Mouse (Mus musculus): Measurements from ENCODE around the gene Srsf3. TPM values are rescaled to one million over a fixed set of nuclear protein-coding genes. Genes with fewer than 3 reads are reported as not detected.

The Srsf3 gene
- polyA plus RNA-seq (2014; fragmentation: Nextera tagmentation; extraction: Ambion mirVana), result 716 and 730 TPM in 2 replicates

- Histone ChIP-seq H3K36me3 (ENCODE audit: insufficient read depth) (peaks cover 29% of the 10 kb centered on the region), H3K27me3 (ENCODE audit: insufficient read depth, low read length) (no peaks in the 10 kb centered on the region), H3K4me3 (ENCODE audit: low read depth, low read length) (peak within 1 kb of the TSS; percentile 76), H3K4me1 (ENCODE audit: insufficient read depth) (0 out of 2 replicates have a peak, but pooled peaks cover 3% of the 10 kb centered on the region), H3K27ac (ENCODE audit: low read depth) (peak within 1 kb of the TSS; percentile 99), H3K4me2 (peak within 1 kb of the TSS; percentile 95), H3K9ac (peak within 1 kb of the TSS; percentile 99), H3K9me3 (ENCODE audit: low read depth, low read length) (no peaks in the 10 kb centered on the region)
- TF ChIP-seq CTCF (IDR thresholded peaks at IDR 0.05; ENCODE audit: low read depth), result no peak
- peak; percentile 95 for ATAC-seq (ENCODE audit: insufficient read depth)
- WGBS, result under 1% methylated on average over 77 of the region's 77 CpGs
- peak; percentile 100 for DNase-seq
Measured at GRCm38 (mm10) chr17:29032274-29033069, at the start of gene Srsf3. TSS of gene Srsf3 (plus strand) at chr17:29032628.

GRCm38 (mm10) chr17:28984724-28985420, 47.6 kb upstream of the Srsf3 start:
- H3K4me1 ChIP-seq (ENCODE audit: insufficient read depth), result no peaks in the 10 kb centered on the region
- no peak overlapping the region for H3K9ac ChIP-seq
- ATAC-seq (ENCODE audit: insufficient read depth) (no peak), DNase-seq (no peak)
- H3K4me2 ChIP-seq, result no peak overlapping the region
- no peak overlapping the region for H3K27ac ChIP-seq (ENCODE audit: low read depth)
- no peak for TF ChIP-seq CTCF (IDR thresholded peaks at IDR 0.05; ENCODE audit: low read depth)
- 81% methylated on average over 1 of the region's 1 CpGs for WGBS
- H3K27me3 ChIP-seq (ENCODE audit: insufficient read depth, low read length), result no peaks in the 10 kb centered on the region
- no peak overlapping the region for H3K4me3 ChIP-seq (ENCODE audit: low read depth, low read length)
- no peaks in the 10 kb centered on the region for H3K9me3 ChIP-seq (ENCODE audit: low read depth, low read length)
- H3K36me3 ChIP-seq (ENCODE audit: insufficient read depth), result peaks cover 93% of the 10 kb centered on the region

GRCm38 (mm10) chr17:28986833-28987232, 45.6 kb upstream of the Srsf3 start:
- DNase-seq (peak; percentile 64), ATAC-seq (ENCODE audit: insufficient read depth) (no peak)
- Histone ChIP-seq H3K27me3 (ENCODE audit: insufficient read depth, low read length) (no peaks in the 10 kb centered on the region), H3K4me1 (ENCODE audit: insufficient read depth) (peaks cover 3% of the 10 kb centered on the region; the same call in 1 of the 2 replicates), H3K4me3 (ENCODE audit: low read depth, low read length) (no peak overlapping the region), H3K4me2 (no peak overlapping the region), H3K9ac (no peak overlapping the region), H3K9me3 (ENCODE audit: low read depth, low read length) (no peaks in the 10 kb centered on the region), H3K27ac (ENCODE audit: low read depth) (no peak overlapping the region), H3K36me3 (ENCODE audit: insufficient read depth) (peaks cover 98% of the 10 kb centered on the region)
- TF ChIP-seq CTCF (IDR thresholded peaks at IDR 0.05; ENCODE audit: low read depth), result peak; percentile 64

- peak; percentile 85 for TF ChIP-seq CTCF (IDR thresholded peaks at IDR 0.05; ENCODE audit: low read depth)
Measured at GRCm38 (mm10) chr17:28987713-28988112, 44.7 kb upstream of the Srsf3 start.

GRCm38 (mm10) chr17:28988291-28988690, 44.1 kb upstream of the Srsf3 start:
- no peak overlapping the region for H3K9ac ChIP-seq
- H3K9me3 ChIP-seq (ENCODE audit: low read depth, low read length), result no peaks in the 10 kb centered on the region
- H3K27me3 ChIP-seq (ENCODE audit: insufficient read depth, low read length), result no peaks in the 10 kb centered on the region
- WGBS, result 65% methylated on average over 4 of the region's 4 CpGs
- no peak overlapping the region for H3K4me3 ChIP-seq (ENCODE audit: low read depth, low read length)
- no peak overlapping the region for H3K27ac ChIP-seq (ENCODE audit: low read depth)
- no peak for ATAC-seq (ENCODE audit: insufficient read depth)
- no peak for DNase-seq
- peaks cover 3% of the 10 kb centered on the region; the same call in 1 of the 2 replicates for H3K4me1 ChIP-seq (ENCODE audit: insufficient read depth)
- no peak for TF ChIP-seq CTCF (IDR thresholded peaks at IDR 0.05; ENCODE audit: low read depth)
- H3K4me2 ChIP-seq, result no peak overlapping the region
- H3K36me3 ChIP-seq (ENCODE audit: insufficient read depth), result peaks cover 91% of the 10 kb centered on the region

More at GRCm38 (mm10) chr17:28987713-28988112, 44.7 kb upstream of the Srsf3 start:
- Histone ChIP-seq H3K4me2 (no peak overlapping the region), H3K4me3 (ENCODE audit: low read depth, low read length) (no peak overlapping the region), H3K27ac (ENCODE audit: low read depth) (no peak overlapping the region), H3K4me1 (ENCODE audit: insufficient read depth) (peaks cover 3% of the 10 kb centered on the region; the same call in 1 of the 2 replicates), H3K9me3 (ENCODE audit: low read depth, low read length) (no peaks in the 10 kb centered on the region), H3K9ac (no peak overlapping the region), H3K27me3 (ENCODE audit: insufficient read depth, low read length) (no peaks in the 10 kb centered on the region), H3K36me3 (ENCODE audit: insufficient read depth) (peaks cover 94% of the 10 kb centered on the region)
- DNase-seq (peak; percentile 81), ATAC-seq (ENCODE audit: insufficient read depth) (no peak)
- WGBS, result 66% methylated on average over 4 of the region's 4 CpGs

- no peak overlapping the region for H3K4me3 ChIP-seq (ENCODE audit: low read depth, low read length)
- no peak for DNase-seq
- peaks cover 85% of the 10 kb centered on the region for H3K36me3 ChIP-seq (ENCODE audit: insufficient read depth)
- ATAC-seq (ENCODE audit: insufficient read depth), result no peak
- no peak overlapping the region for H3K9ac ChIP-seq
- no peak for TF ChIP-seq CTCF (IDR thresholded peaks at IDR 0.05; ENCODE audit: low read depth)
- H3K27me3 ChIP-seq (ENCODE audit: insufficient read depth, low read length), result no peaks in the 10 kb centered on the region
- no peaks in the 10 kb centered on the region for H3K9me3 ChIP-seq (ENCODE audit: low read depth, low read length)
- no peak overlapping the region for H3K4me2 ChIP-seq
- peaks cover 3% of the 10 kb centered on the region; the same call in 1 of the 2 replicates for H3K4me1 ChIP-seq (ENCODE audit: insufficient read depth)
- H3K27ac ChIP-seq (ENCODE audit: low read depth), result no peak overlapping the region
- WGBS, result 84% methylated on average over 3 of the region's 3 CpGs
Measured at GRCm38 (mm10) chr17:28988996-28989395, 43.4 kb upstream of the Srsf3 start.

- Histone ChIP-seq H3K36me3 (ENCODE audit: insufficient read depth) (peaks cover 81% of the 10 kb centered on the region), H3K9me3 (ENCODE audit: low read depth, low read length) (no peaks in the 10 kb centered on the region), H3K27me3 (ENCODE audit: insufficient read depth, low read length) (no peaks in the 10 kb centered on the region), H3K4me2 (no peak overlapping the region), H3K9ac (no peak overlapping the region), H3K4me1 (ENCODE audit: insufficient read depth) (peaks cover 3% of the 10 kb centered on the region; the same call in 1 of the 2 replicates), H3K4me3 (ENCODE audit: low read depth, low read length) (no peak overlapping the region), H3K27ac (ENCODE audit: low read depth) (no peak overlapping the region)
- DNase-seq (no peak), ATAC-seq (ENCODE audit: insufficient read depth) (no peak)
- WGBS, result 77% methylated on average over 4 of the region's 4 CpGs
- no peak for TF ChIP-seq CTCF (IDR thresholded peaks at IDR 0.05; ENCODE audit: low read depth)
Measured at GRCm38 (mm10) chr17:28990060-28990459, 42.4 kb upstream of the Srsf3 start.
